Mouse (Mus musculus): ENCODE results near the gene Ccdc74a.
"Not testable (repeated sequence)": the region's sequence is repeated elsewhere in the genome, so short reads cannot be mapped to it uniquely, and the experiment has no call there.

- not testable (repeated sequence) for TF ChIP-seq POLR2A (IDR thresholded peaks at IDR 0.05; ENCODE audit: control insufficient read depth, low read depth, low read length); CTCF (IDR thresholded peaks at IDR 0.05; ENCODE audit: control insufficient read depth, insufficient read depth, insufficient replicate concordance, low read depth, low read length)
Observed at GRCm38 (mm10) chr16:17614740-17615139, 31.5 kb upstream of the Ccdc74a start.
